In genomic region chr6:134152539-134152938, GRCm38 (mm10) we compare ENCODE assay signal across 12 mouse cellular contexts.
DNase-seq lines count a peak whose midpoint lies in the region; ATAC-seq and TF ChIP-seq lines count a peak whose summit lies in the region.
"Had no signal": no experiment of that assay in that cellular context is flagged by ENCODE, and none has a peak within 500 bp of the region (broad histone marks: within the 10 kb centered on the region; RNA-seq: fewer than 3 reads in every experiment).

No protein-coding gene starts in this region.

- 81% methylated on average over 6 of the region's 6 CpGs for WGBS in intestine, embryonic 14.5 days
- WGBS in intestine, postnatal 0 days: 64% methylated on average over 6 of the region's 6 CpGs
- WGBS in lung, postnatal 0 days: 46% methylated on average over 6 of the region's 6 CpGs
- WGBS in embryonic facial prominence, embryonic 15.5 days: 82% methylated on average over 6 of the region's 6 CpGs
- WGBS in macrophage (ENCODE audit: missing documents): 76% methylated on average over 6 of the region's 6 CpGs

- no peak for TF ChIP-seq CTCF in intestine, postnatal 0 days (IDR thresholded peaks at IDR 0.05; ENCODE audit: low read depth)
- no peak for TF ChIP-seq CTCF in lung, postnatal 0 days (IDR thresholded peaks at IDR 0.05)

- no peaks in the 10 kb centered on the region for H3K27me3 ChIP-seq in intestine, embryonic 14.5 days (replicated peaks; ENCODE audit: control insufficient read depth, insufficient read depth, low read length)
- no peaks in the 10 kb centered on the region for H3K27me3 ChIP-seq in intestine, postnatal 0 days (replicated peaks; ENCODE audit: control insufficient read depth, insufficient read depth, low read length)
- H3K27me3 ChIP-seq in lung, postnatal 0 days (replicated peaks; ENCODE audit: insufficient read depth, low read length): no peaks in the 10 kb centered on the region
- no peaks in the 10 kb centered on the region for H3K27me3 ChIP-seq in embryonic facial prominence, embryonic 15.5 days
- H3K27me3 ChIP-seq: limb, embryonic 13.5 days had no signal

- H3K9ac ChIP-seq in intestine, embryonic 14.5 days (ENCODE audit: low read length): no peak overlapping the region
- no peak overlapping the region for H3K9ac ChIP-seq in intestine, postnatal 0 days (ENCODE audit: low read depth, low read length)
- no peak overlapping the region for H3K9ac ChIP-seq in lung, postnatal 0 days (replicated peaks; ENCODE audit: low read depth)
- H3K9ac ChIP-seq in embryonic facial prominence, embryonic 15.5 days: no peak overlapping the region
- H3K9ac ChIP-seq: limb, embryonic 13.5 days had no signal

- no peaks in the 10 kb centered on the region for H3K36me3 ChIP-seq in intestine, embryonic 14.5 days (ENCODE audit: control insufficient read depth, insufficient read depth, low read length)
- 0 out of 2 replicates have a peak, but pooled peaks cover 4% of the 10 kb centered on the region for H3K36me3 ChIP-seq in intestine, postnatal 0 days (ENCODE audit: control insufficient read depth, insufficient read depth)
- no peaks in the 10 kb centered on the region for H3K36me3 ChIP-seq in lung, postnatal 0 days (ENCODE audit: insufficient read depth, low read length)
- no peaks in the 10 kb centered on the region for H3K36me3 ChIP-seq in embryonic facial prominence, embryonic 15.5 days
- no peaks in the 10 kb centered on the region for H3K36me3 ChIP-seq in macrophage (ENCODE audit: inconsistent target)
- H3K36me3 ChIP-seq: limb, embryonic 13.5 days had no signal

- peaks cover 58% of the 10 kb centered on the region for H3K4me1 ChIP-seq in intestine, embryonic 14.5 days (replicated peaks; ENCODE audit: control insufficient read depth, insufficient read depth, low read length)
- peaks cover 21% of the 10 kb centered on the region; the same call in 1 of the 2 replicates for H3K4me1 ChIP-seq in intestine, postnatal 0 days (replicated peaks; ENCODE audit: control insufficient read depth, insufficient read depth, low read length)
- H3K4me1 ChIP-seq in lung, postnatal 0 days (ENCODE audit: insufficient read depth, low read depth, low read length): peaks cover 30% of the 10 kb centered on the region; the same call in 1 of the 2 replicates
- H3K4me1 ChIP-seq in embryonic facial prominence, embryonic 15.5 days: peaks cover 39% of the 10 kb centered on the region

- H3K4me2 ChIP-seq in intestine, embryonic 14.5 days (ENCODE audit: low read length): no peak overlapping the region
- no peak overlapping the region for H3K4me2 ChIP-seq in intestine, postnatal 0 days (replicated peaks; ENCODE audit: low read depth)
- no peak overlapping the region for H3K4me2 ChIP-seq in lung, postnatal 0 days (replicated peaks; ENCODE audit: low read depth, low read length)
- H3K4me2 ChIP-seq in embryonic facial prominence, embryonic 15.5 days (replicated peaks): no peak overlapping the region
- H3K4me2 ChIP-seq: limb, embryonic 13.5 days had no signal

- H3K79me2 ChIP-seq in macrophage (ENCODE audit: inconsistent target): peaks cover 96% of the 10 kb centered on the region

- no peak for TF ChIP-seq EP300 in lung, postnatal 0 days (IDR thresholded peaks at IDR 0.05)

- no peaks in the 10 kb centered on the region for H3K9me3 ChIP-seq in intestine, embryonic 14.5 days (ENCODE audit: control insufficient read depth, low read length)
- H3K9me3 ChIP-seq in intestine, postnatal 0 days (ENCODE audit: control insufficient read depth): no peaks in the 10 kb centered on the region
- H3K9me3 ChIP-seq in lung, postnatal 0 days (ENCODE audit: low read length): no peaks in the 10 kb centered on the region
- no peaks in the 10 kb centered on the region for H3K9me3 ChIP-seq in embryonic facial prominence, embryonic 15.5 days (replicated peaks)
- H3K9me3 ChIP-seq: limb, embryonic 13.5 days had no signal

- H3K4me3 ChIP-seq in intestine, embryonic 14.5 days (ENCODE audit: low read depth, low read length): no peak overlapping the region
- no peak overlapping the region for H3K4me3 ChIP-seq in intestine, postnatal 0 days (ENCODE audit: low read depth, low read length)
- no peak overlapping the region for H3K4me3 ChIP-seq in lung, postnatal 0 days (ENCODE audit: low read depth, low read length)
- no peak overlapping the region for H3K4me3 ChIP-seq in embryonic facial prominence, embryonic 15.5 days (replicated peaks)
- no peak overlapping the region for H3K4me3 ChIP-seq in macrophage (ENCODE audit: inconsistent target)
- H3K4me3 ChIP-seq: erythroblast, embryonic 14.5 days; limb, embryonic 13.5 days had no signal

- no peak for DNase-seq in intestine, embryonic 14.5 days (ENCODE audit: low spot score)
- DNase-seq in lung, postnatal 0 days (ENCODE audit: low spot score): peak; percentile 19
- no peak for DNase-seq in lung, postnatal 25 days (ENCODE audit: low spot score)
- DNase-seq in spleen, postnatal 36 days (ENCODE audit: low spot score in 2 of 2): no peak
- DNase-seq: cerebellum, adult 2 months; thymus, postnatal 36 days had no signal

- H3K27ac ChIP-seq in intestine, embryonic 14.5 days (ENCODE audit: low read depth): peak overlapping the region; percentile 77
- no peak overlapping the region for H3K27ac ChIP-seq in intestine, postnatal 0 days (ENCODE audit: low read depth, low read length)
- H3K27ac ChIP-seq in lung, postnatal 0 days (ENCODE audit: low read length): peak overlapping the region; percentile 84
- H3K27ac ChIP-seq in embryonic facial prominence, embryonic 15.5 days (replicated peaks): 0 out of 2 replicates have a peak overlapping the region, but pooled peaks have one; percentile 48
- peak overlapping the region; percentile 55 for H3K27ac ChIP-seq in macrophage

- no peak for ATAC-seq in intestine, embryonic 14.5 days (replicated peaks; ENCODE audit: low FRiP score, low TSS enrichment, low read depth)
- ATAC-seq in intestine, postnatal 0 days: no peak
- no peak for ATAC-seq in lung, postnatal 0 days
- ATAC-seq in embryonic facial prominence, embryonic 15.5 days (ENCODE audit: insufficient number of reproducible peaks, low FRiP score, low TSS enrichment, low read depth): no peak
- ATAC-seq: activated CD4-positive, CD25-positive, alpha-beta regulatory T cell, adult 4 months had no signal
